Mouse (Mus musculus): Measurements from ENCODE around the gene Tchhl1.

DNA sequence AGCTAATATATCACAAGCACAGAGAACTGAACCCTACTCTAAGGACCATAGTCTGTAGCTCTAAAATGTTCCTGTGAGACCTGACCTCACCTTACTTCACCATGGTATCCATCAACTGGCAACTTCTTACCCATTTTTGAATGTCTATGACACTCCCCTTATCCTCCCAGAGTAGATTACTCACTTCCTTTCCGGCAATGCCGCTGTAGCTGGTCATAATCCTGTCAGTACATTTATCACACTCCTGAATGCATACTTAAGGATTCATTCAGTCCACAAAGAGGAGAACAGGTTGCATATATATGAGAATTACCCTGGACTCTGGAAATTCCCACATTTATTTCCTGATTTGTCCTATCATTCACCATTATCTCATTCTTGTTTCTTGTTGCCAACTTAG lies 48.8 kb downstream of the Tchhl1 start:
- TF ChIP-seq CTCF (IDR thresholded peaks at IDR 0.05; ENCODE audit: low read depth) (no peak), EP300 (IDR thresholded peaks at IDR 0.05; ENCODE audit: low read depth) (no peak)

Data from liver, embryonic 14.5 days (tissue).